Mouse (Mus musculus): ENCODE measurements around the gene Tnfaip3.

Tnfaip3 gene

DNA sequence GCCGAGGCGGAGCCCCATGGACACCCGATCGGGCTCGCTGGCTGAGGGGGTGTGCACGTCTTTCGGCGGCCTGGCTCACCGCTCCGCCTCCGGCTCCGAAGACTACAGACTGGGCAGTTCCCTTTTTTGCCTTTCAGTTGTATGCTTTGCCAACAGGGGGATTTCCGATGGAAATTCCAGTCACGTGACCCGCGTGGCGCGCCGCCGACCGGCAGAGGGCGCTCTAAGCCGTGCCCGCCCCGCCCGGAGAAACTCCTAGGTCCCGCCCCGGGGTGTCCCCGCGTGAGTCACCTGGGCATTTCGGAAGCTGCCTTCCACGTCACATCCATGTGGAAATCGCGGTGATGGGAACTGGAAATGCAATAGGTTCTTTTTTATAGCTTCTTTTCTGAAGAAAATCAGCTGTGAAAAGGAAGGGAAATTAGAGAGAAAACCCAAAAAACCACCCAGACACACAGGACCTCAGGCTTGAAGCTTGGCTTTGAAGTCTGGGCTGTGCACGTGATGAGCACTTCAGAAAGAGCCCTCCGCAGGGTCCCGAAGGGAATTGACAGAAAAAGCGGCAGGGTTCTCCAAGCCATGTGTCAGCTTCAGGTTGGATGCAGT is at the start of gene Tnfaip3:
Gene Tnfaip3 (minus strand): TSS at position 401 of the 606 bp plus-strand sequence.
- peak; percentile 94 to 99 for DNase-seq (ENCODE audit: low spot score in 2 of 2)

DNA sequence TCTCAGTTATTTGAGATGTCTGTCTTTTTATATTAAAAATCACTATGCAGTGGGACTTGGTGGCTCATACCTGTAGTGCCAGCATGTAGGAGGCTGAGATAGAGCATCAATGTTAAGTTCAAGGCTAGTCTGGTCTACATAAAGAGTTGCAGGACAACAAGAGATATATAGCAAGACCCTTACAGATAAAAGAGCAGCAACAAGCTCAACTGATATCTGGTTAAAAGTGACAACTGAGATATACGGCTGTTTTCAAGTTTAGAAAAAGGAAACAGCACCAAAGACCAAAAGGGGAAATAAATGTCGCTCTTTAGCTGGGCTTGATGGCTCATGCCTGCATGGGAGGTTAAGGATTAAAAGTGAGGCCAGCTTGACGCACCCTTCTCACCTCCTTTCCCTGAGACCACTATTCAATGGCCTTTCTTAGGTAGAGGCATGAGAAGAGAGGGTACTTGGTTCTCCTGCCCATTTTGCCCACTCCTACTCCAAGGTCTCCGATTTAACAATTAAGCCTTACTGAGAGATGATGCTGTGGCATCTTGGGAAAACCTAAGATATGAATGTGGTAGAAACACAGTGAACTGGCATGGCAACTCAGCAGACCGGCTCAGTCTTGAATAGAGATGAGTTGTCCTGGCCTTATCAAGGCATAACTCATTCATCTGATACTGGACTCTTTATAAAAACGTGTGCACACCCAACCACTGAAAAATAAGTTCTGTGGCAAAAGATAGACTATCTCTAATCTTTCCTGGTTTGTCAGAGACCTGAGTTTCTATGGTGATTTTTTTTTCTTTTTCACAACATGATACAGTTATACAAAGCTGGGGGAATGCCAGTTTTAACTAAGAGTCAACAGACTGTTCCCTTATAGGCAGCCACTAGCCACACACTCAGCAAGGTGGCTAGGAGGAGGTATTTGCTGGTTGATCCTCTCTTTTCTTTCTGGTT is 49.5 kb upstream of the Tnfaip3 start:
- DNase-seq (ENCODE audit: low spot score in 2 of 2), result no peak

DNA sequence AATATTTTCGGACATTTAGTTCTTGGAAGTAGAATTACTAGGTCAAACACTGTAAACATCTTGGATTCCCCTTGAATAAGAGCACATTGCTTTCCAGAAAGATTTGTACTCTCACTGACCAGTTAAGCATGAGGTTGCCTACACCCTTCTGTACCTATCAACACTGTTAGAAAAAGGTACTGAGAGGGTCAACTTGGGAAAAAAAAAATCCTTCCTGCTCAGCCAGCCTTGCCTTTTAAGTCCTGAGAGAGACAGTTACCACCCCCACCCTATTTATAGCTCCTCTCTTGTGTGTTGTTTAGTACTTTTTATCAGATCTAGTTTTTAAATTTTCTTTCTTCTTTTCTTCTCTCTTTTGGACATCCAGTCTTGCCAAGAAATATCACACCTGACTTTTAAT is 48.2 kb upstream of the Tnfaip3 start:
- DNase-seq (ENCODE audit: low spot score in 2 of 2), result no peak

- DNase-seq (ENCODE audit: low spot score in 2 of 2), result no peak
Observed at GRCm38 (mm10) chr10:19063208-19063607, 47.8 kb upstream of the Tnfaip3 start.

GRCm38 (mm10) chr10:19062098-19062905 is 46.8 kb upstream of the Tnfaip3 start:
- peak; percentile 47 to 65 for DNase-seq (ENCODE audit: low spot score in 2 of 2)

DNA sequence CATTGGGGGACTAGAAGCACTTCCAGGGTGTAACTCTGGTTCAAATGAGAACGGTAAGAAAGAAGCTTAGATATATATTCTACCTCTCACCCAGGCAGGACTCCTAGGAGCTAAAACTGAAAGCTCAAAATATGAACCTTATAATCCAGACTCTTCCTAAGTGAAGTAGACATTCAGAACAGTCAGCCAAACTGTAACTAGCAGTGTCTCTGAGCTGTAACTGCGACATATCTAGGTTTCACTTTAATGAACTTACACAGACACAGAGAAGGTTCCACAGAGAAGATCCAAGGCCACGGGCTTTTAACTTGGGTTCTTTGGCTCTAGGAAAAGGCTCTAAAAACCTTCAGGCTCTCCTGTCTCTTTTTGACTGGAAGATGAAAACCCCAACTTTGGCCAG is 45.7 kb upstream of the Tnfaip3 start:
- no peak for DNase-seq (ENCODE audit: low spot score in 2 of 2)

GRCm38 (mm10) chr10:19053524-19053923 is 38.1 kb upstream of the Tnfaip3 start:
- DNase-seq (ENCODE audit: low spot score in 2 of 2), result no peak

DNA sequence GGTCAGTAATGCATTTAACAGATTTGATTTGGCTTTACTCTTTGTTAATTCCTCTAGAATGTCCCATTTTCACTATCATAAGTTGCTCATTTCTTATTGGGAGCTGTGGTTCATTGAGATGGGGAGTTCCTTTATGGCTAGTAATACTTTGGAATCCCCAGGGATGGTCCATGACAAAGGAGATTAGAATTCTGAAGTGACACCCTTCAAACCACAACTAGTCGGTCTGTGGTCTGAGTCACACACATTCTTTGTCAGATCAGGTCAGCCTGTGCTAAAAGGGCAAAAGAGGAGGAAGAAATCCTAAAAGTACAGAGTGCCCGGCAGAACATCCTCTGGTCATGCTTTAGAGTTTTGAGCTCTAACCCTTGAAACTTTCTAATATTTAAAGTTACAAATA is 30.5 kb upstream of the Tnfaip3 start:
- no peak for DNase-seq (ENCODE audit: low spot score in 2 of 2)

- DNase-seq (ENCODE audit: low spot score in 2 of 2), result no peak
Observed at GRCm38 (mm10) chr10:19044765-19045516, 29.5 kb upstream of the Tnfaip3 start.

DNA sequence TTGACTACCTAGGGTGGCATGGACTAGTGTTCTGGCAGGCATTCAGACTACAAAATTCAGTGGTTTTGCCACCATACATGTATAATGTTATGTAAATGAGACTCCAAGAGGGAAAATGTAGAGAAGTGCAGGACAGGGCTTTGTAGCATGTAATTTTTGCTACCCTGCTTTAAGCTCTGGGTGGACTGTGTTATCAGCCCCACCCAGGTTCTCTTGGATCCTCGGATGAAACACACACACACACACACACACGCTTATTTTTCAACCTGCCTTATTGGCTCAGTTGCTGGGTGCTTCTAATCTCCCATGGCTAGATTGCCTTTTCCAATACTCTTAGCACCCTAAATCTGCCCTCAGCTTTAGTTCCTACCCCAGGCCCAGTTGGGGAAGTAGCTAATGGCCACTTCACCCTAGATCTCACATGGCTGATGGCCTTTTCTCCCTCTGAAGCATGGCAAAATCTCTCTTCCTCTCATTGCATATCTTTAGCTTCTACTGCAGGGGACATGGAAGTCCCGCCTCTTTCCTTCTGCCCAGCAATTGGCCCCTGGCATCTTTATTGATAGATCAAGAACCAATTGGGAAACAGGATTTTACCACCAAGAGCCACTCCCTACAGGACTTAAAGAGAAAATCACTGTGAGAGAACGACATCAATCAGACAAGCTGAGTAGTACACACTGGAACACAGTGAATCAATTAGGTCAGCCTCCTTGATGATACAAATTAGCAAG is 28.2 kb upstream of the Tnfaip3 start:
- DNase-seq (ENCODE audit: low spot score in 2 of 2), result peak in 1 of 2 experiments; percentile 33

GRCm38 (mm10) chr10:19040147-19040546 is 24.7 kb upstream of the Tnfaip3 start:
- no peak for DNase-seq (ENCODE audit: low spot score in 2 of 2)

GRCm38 (mm10) chr10:19034764-19035163 is 19.3 kb upstream of the Tnfaip3 start:
- DNase-seq (ENCODE audit: low spot score in 2 of 2), result no peak

DNA sequence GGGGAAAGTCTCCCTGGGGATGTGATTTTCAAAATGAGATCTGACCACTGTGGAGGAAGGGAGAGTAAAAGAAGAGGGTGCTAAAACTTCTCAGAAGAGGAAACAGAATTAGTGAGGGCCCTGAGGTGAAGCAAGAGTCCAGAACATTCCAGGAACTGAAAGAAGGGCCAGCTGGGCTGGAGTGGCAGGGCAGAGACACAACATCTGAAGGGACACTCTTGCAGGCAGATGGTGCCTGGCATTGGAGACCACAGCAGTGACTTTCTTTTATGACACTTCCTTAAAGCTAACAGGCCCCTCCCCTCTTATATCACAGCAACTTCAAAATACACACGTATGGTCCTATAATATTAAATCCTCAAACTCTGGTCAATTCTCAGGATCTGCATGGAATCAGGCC is 18.2 kb upstream of the Tnfaip3 start:
- no peak for DNase-seq (ENCODE audit: low spot score in 2 of 2)

DNA sequence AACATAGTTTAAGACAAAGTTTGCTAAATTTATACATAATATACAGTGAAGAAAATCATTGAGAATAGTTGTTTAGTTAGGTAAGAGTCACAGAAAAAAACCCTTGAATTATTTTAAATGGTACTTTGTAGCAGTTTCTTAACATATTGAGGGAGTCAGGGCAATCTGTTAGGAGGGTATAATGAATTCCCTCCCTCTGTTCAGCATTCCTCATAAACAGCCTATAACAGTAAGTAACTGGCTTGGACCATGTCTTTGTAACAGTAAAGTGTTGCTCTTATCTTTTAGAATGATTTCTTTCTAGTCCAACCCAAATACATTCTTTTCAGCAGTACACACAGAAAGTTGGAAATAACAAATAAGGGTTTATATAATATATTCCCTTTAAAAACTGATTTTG is 16.4 kb upstream of the Tnfaip3 start:
- DNase-seq (ENCODE audit: low spot score in 2 of 2), result no peak

- DNase-seq (ENCODE audit: low spot score in 2 of 2), result no peak
Observed at GRCm38 (mm10) chr10:19030628-19031027, 15.2 kb upstream of the Tnfaip3 start.

DNA sequence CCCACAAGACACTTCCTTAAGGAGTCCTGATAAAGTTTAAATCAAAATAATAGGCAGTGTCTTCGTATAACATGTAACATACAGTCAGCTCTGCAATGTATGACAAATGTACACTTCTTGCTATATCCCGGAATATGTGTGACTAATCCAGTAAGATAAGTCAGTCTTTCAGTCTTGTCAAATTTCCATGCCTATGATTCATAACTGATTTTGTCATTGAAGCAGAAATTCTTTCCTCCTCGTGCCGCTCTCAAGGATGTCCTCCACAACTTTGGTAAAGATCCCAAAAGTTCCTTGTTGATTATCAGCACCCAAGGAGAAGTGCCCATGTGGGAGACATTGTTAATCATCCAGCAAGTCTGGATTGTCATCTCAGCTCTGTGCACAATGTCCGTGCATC is 11.3 kb upstream of the Tnfaip3 start:
- DNase-seq (ENCODE audit: low spot score in 2 of 2), result no peak

GRCm38 (mm10) chr10:19024353-19024752 is 8.9 kb upstream of the Tnfaip3 start:
- DNase-seq (ENCODE audit: low spot score in 2 of 2), result no peak

GRCm38 (mm10) chr10:19023622-19024326 is 8.3 kb upstream of the Tnfaip3 start:
- DNase-seq (ENCODE audit: low spot score in 2 of 2), result no peak

DNA sequence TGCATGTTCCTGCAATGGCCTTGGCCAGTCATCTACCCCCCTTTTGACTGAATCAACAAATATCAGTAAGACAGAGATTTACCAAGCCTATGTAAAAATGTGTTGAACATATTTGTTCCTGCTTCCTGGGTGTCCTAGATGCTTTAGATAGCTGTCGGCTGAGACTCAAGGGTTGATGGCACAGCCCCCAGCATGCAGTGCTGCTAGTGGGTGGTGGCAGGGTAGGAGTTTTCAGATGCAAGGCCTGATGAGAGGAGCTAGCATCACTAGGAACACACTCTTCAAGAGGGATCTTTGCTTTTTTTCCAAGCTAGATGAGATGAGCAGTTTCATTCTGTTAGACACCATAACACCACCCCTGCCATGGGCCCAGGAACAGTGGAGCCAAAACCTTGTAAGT is 6.8 kb upstream of the Tnfaip3 start:
- DNase-seq (ENCODE audit: low spot score in 2 of 2), result no peak

GRCm38 (mm10) chr10:19016823-19017471 is 1.5 kb upstream of the Tnfaip3 start:
- DNase-seq (ENCODE audit: low spot score in 2 of 2), result no peak

Data from spleen, postnatal 4 days (tissue).